Mouse (Mus musculus) central nervous system, embryonic 11.5 days (tissue): Measurements from ENCODE around the gene Ttll8. TPM values are rescaled to one million over a fixed set of nuclear protein-coding genes. Genes with fewer than 3 reads are reported as not detected.

ENCODE experiments used
- polyA plus RNA-seq: library from polyadenylated mRNA; depleted of rRNA; stranded (reverse); fragments of >200 nt; gene quantifications from 2 replicates; pipeline ENCODE4 v1.2.3, GENCODE M21; 2012; rRNA removed

Ttll8 gene
- polyA plus RNA-seq, result 0.11 and 0.22 TPM in 2 replicates

GRCm38 (mm10) chr15:88954368-88955072 lies at the start of gene Ttll8:
Gene Ttll8 (minus strand): TSS chr15:88954418.

GRCm38 (mm10) chr15:88982534-88983079 lies 28.4 kb upstream of the Ttll8 start, which contains the start of gene Mov10l1:
Gene Mov10l1 (plus strand): TSS chr15:88982909.

GRCm38 (mm10) chr15:88978281-88979137 lies 24.3 kb upstream of the Ttll8 start, which contains the start of gene Mlc1:
Gene Mlc1 (minus strand): TSS chr15:88979007.

GRCm38 (mm10) chr15:88861772-88862622 lies 92.2 kb downstream of the Ttll8 start, which contains the start of gene Pim3:
Gene Pim3 (plus strand): TSS chr15:88862186.

Other genes starting within 250 kb of the Ttll8 start
- gene Brd1, start 220.2 kb downstream of the Ttll8 start, polyA plus RNA-seq, result 36.6 and 39.6 TPM in 2 replicates
- gene Zbed4, start 202.8 kb downstream of the Ttll8 start, polyA plus RNA-seq, result 22.1 and 26.6 TPM in 2 replicates
- 6.9 and 14.7 TPM in 2 replicates for gene Alg12, start 135.1 kb downstream of the Ttll8 start, polyA plus RNA-seq
- 60.8 and 106 TPM in 2 replicates for gene Creld2, start 134.8 kb downstream of the Ttll8 start, polyA plus RNA-seq
- 10.9 and 18.3 TPM in 2 replicates for gene Pim3, start 92.2 kb downstream of the Ttll8 start, polyA plus RNA-seq
- gene Mlc1, start 24.6 kb upstream of the Ttll8 start, polyA plus RNA-seq, result 3.5 and 5.4 TPM in 2 replicates
- gene Mov10l1, start 28.5 kb upstream of the Ttll8 start, polyA plus RNA-seq, result 0.61 and 0.62 TPM in 2 replicates
- 2.8 and 2.9 TPM in 2 replicates for gene Panx2, start 105.3 kb upstream of the Ttll8 start, polyA plus RNA-seq
- 40.6 and 43.7 TPM in 2 replicates for gene Trabd, start 120.7 kb upstream of the Ttll8 start, polyA plus RNA-seq
- 22.6 and 28.3 TPM in 2 replicates for gene Selenoo, start 134.7 kb upstream of the Ttll8 start, polyA plus RNA-seq
- gene Tubgcp6, start 168.7 kb upstream of the Ttll8 start, polyA plus RNA-seq, result 33.0 and 40.9 TPM in 2 replicates
- 21.1 and 23.7 TPM in 2 replicates for gene Hdac10, start 174.3 kb upstream of the Ttll8 start, polyA plus RNA-seq
- gene Mapk12, start 186.3 kb upstream of the Ttll8 start, polyA plus RNA-seq, result 30.6 and 57.6 TPM in 2 replicates
- gene Mapk11, start 195.2 kb upstream of the Ttll8 start, polyA plus RNA-seq, result 44.8 and 63.0 TPM in 2 replicates
- gene Plxnb2, start 226.4 kb upstream of the Ttll8 start, polyA plus RNA-seq, result 160 and 177 TPM in 2 replicates
- 46.6 and 50.5 TPM in 2 replicates for gene Dennd6b, start 242.1 kb upstream of the Ttll8 start, polyA plus RNA-seq